Mouse (Mus musculus): Measurements from ENCODE around the gene Actn3.

- no peak for TF ChIP-seq GATA1 (IDR thresholded peaks at IDR 0.05; ENCODE audit: low read length)
- TF ChIP-seq TAL1 (IDR thresholded peaks at IDR 0.05; ENCODE audit: low read length): no peak
Observed at GRCm38 (mm10) chr19:4849800-4850199, 27.9 kb downstream of the Actn3 start.

All from erythroblast, embryonic 14.5 days (primary cell).